In genomic region chr13:28795274-28795673, GRCm38 (mm10) we compare ENCODE assay signal across 19 mouse cellular contexts.
A peak's percentile ranks its signal among the peaks of the same experiment; 100 is the strongest.
DNase-seq lines count a peak whose midpoint lies in the region; ATAC-seq and TF ChIP-seq lines count a peak whose summit lies in the region.
"Had no signal": no experiment of that assay in that cellular context is flagged by ENCODE, and none has a peak within 500 bp of the region (broad histone marks: within the 10 kb centered on the region; RNA-seq: fewer than 3 reads in every experiment).

No protein-coding gene starts in this region.

- no peak overlapping the region for H3K4me2 ChIP-seq in hindbrain, postnatal 0 days (ENCODE audit: low read depth, low read length)
- H3K4me2 ChIP-seq in hindbrain, embryonic 14.5 days (replicated peaks): 0 out of 2 replicates have a peak overlapping the region, but pooled peaks have one; percentile 2
- H3K4me2 ChIP-seq: heart, embryonic 12.5 days; liver, embryonic 15.5 days; neural tube, embryonic 13.5 days had no signal

- H3K27me3 ChIP-seq in hindbrain, embryonic 10.5 days (ENCODE audit: insufficient read depth, poor library complexity, severe bottlenecking): no peaks in the 10 kb centered on the region
- no peaks in the 10 kb centered on the region for H3K27me3 ChIP-seq in hindbrain, postnatal 0 days (ENCODE audit: insufficient read depth, low read length)
- no peaks in the 10 kb centered on the region for H3K27me3 ChIP-seq in hindbrain, embryonic 14.5 days (ENCODE audit: control insufficient read depth, insufficient read depth, low read length)
- H3K27me3 ChIP-seq: heart, embryonic 12.5 days; liver, embryonic 15.5 days; neural tube, embryonic 13.5 days had no signal

- no peak for ATAC-seq in hindbrain, postnatal 0 days
- no peak for ATAC-seq in hindbrain, embryonic 14.5 days (ENCODE audit: low FRiP score)

- TF ChIP-seq CTCF in hindbrain, postnatal 0 days (IDR thresholded peaks at IDR 0.05; ENCODE audit: low read depth): no peak

- 56% methylated on average over 7 of the region's 7 CpGs for WGBS in hindbrain, embryonic 10.5 days
- WGBS in hindbrain, postnatal 0 days: 49% methylated on average over 7 of the region's 7 CpGs
- 37% methylated on average over 7 of the region's 7 CpGs for WGBS in hindbrain, embryonic 14.5 days

- H3K9ac ChIP-seq in hindbrain, postnatal 0 days (replicated peaks; ENCODE audit: low read length): no peak overlapping the region
- no peak overlapping the region for H3K9ac ChIP-seq in hindbrain, embryonic 14.5 days
- H3K9ac ChIP-seq: heart, embryonic 12.5 days; liver, embryonic 15.5 days; neural tube, embryonic 13.5 days had no signal

- H3K9me3 ChIP-seq in hindbrain, embryonic 10.5 days: no peaks in the 10 kb centered on the region
- no peaks in the 10 kb centered on the region for H3K9me3 ChIP-seq in hindbrain, postnatal 0 days (ENCODE audit: low read length)
- H3K9me3 ChIP-seq in hindbrain, embryonic 14.5 days (ENCODE audit: control insufficient read depth, low read length): no peaks in the 10 kb centered on the region
- H3K9me3 ChIP-seq: G1E; heart, embryonic 12.5 days; liver, embryonic 15.5 days; neural tube, embryonic 13.5 days had no signal

- H3K4me1 ChIP-seq in hindbrain, embryonic 10.5 days (replicated peaks): peaks cover 92% of the 10 kb centered on the region
- H3K4me1 ChIP-seq in hindbrain, postnatal 0 days (ENCODE audit: insufficient read depth, low read length): peaks cover 8% of the 10 kb centered on the region; the same call in 1 of the 2 replicates
- H3K4me1 ChIP-seq in hindbrain, embryonic 14.5 days (replicated peaks; ENCODE audit: control insufficient read depth, insufficient read depth, low read length): peaks cover 29% of the 10 kb centered on the region
- H3K4me1 ChIP-seq: liver, embryonic 15.5 days had no signal

- DNase-seq in hindbrain, embryonic 10.5 days (ENCODE audit: low spot score): no peak
- DNase-seq in hindbrain, postnatal 0 days (ENCODE audit: low spot score): no peak
- DNase-seq in thymus, postnatal 0 days (ENCODE audit: low spot score): peak; percentile 28
- no peak for DNase-seq in thymus, postnatal 10 days (ENCODE audit: low spot score in 2 of 2)
- no peak for DNase-seq in hindbrain, embryonic 14.5 days (ENCODE audit: low spot score)
- DNase-seq in naive thymus-derived CD4-positive, alpha-beta T cell, adult 2 months (ENCODE audit: low read depth): peak; percentile 19
- DNase-seq in adrenal gland, adult 8-10 months: no peak
- DNase-seq in layer of hippocampus, adult 11-12 months (ENCODE audit: low spot score): no peak
- DNase-seq: adrenal gland, postnatal 25 days; cerebellum, adult 8-10 months; heart, adult 11 months; kidney, adult 9 months; kidney, postnatal 36 days; right cerebral cortex, postnatal 14 days; thymus, adult 18-20 months had no signal

- no peaks in the 10 kb centered on the region for H3K36me3 ChIP-seq in hindbrain, embryonic 10.5 days
- no peaks in the 10 kb centered on the region for H3K36me3 ChIP-seq in hindbrain, postnatal 0 days (ENCODE audit: insufficient read depth, low read length)
- no peaks in the 10 kb centered on the region for H3K36me3 ChIP-seq in hindbrain, embryonic 14.5 days (replicated peaks; ENCODE audit: control insufficient read depth, insufficient read depth)
- H3K36me3 ChIP-seq: G1E; heart, embryonic 12.5 days; liver, embryonic 15.5 days; neural tube, embryonic 13.5 days had no signal

- H3K27ac ChIP-seq in hindbrain, embryonic 10.5 days: peak overlapping the region; percentile 83
- H3K27ac ChIP-seq in hindbrain, postnatal 0 days: no peak overlapping the region
- H3K27ac ChIP-seq in hindbrain, embryonic 14.5 days: no peak overlapping the region
- H3K27ac ChIP-seq: liver, embryonic 15.5 days had no signal

- H3K4me3 ChIP-seq in hindbrain, embryonic 10.5 days: no peak overlapping the region
- no peak overlapping the region for H3K4me3 ChIP-seq in hindbrain, postnatal 0 days (ENCODE audit: low read length)
- no peak overlapping the region for H3K4me3 ChIP-seq in hindbrain, embryonic 14.5 days (replicated peaks; ENCODE audit: low read length)
- H3K4me3 ChIP-seq: heart, embryonic 12.5 days; liver, embryonic 15.5 days; neural tube, embryonic 13.5 days had no signal

Comparison
In these comparisons a context has a peak if more than half of its experiments do, and no peak if none do; other contexts are left out.
1. DNase-seq: peak in thymus, postnatal 0 days (single experiment) and naive thymus-derived CD4-positive, alpha-beta T cell, adult 2 months (single experiment); none in hindbrain, embryonic 10.5 days (single experiment), hindbrain, postnatal 0 days (single experiment), thymus, postnatal 10 days (0 of 2), hindbrain, embryonic 14.5 days (single experiment), adrenal gland, adult 8-10 months (single experiment) and layer of hippocampus, adult 11-12 months (single experiment).